Mouse (Mus musculus) duodenum, adult 2 months (tissue): Measurements from ENCODE around the gene Cyp17a1. TPM values are rescaled to one million over a fixed set of nuclear protein-coding genes. Genes with fewer than 3 reads are reported as not detected.

Source experiments
- polyA plus RNA-seq: library from polyadenylated mRNA; depleted of rRNA; stranded (reverse); fragments of >200 nt; gene quantifications from 2 replicates; pipeline ENCODE4 v1.2.3, GENCODE M21; 2012; ENCODE audit warnings: low replicate concordance; rRNA removed

Gene Cyp17a1
- 0.05 and 0.44 TPM in 2 replicates for polyA plus RNA-seq

DNA sequence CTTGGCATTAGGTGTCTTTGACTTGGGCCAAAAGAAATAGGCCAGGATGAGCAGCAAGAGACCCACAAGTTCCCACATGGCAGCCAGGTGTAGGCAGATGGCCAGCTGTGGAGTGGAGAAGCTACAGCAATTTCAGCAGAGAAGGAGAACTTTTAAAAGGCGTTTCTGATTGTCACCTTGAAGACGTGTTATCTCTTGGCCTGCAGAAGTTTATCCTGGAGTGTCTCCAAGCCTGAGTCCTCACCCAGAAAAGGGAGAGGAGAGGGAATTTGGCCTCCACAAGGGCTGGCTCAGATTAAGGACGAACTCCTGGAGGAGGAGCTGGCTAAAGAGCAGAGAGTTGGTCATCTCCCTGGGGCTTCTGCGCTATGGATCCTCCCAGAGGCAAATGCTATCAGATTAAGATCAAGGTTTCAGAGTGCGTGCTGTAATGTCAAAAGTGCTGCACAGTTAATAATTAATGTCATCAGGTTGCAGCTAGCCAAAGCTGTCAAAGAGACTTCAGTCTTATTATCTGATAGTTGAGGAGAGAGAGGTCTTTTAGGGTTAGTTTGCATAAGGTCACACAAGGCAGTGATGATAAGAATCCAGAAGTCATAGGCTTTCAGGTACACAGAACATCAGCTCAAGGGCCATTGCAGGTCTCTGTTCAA is at the start of gene Cyp17a1:
Cyp17a1 (minus strand) TSS at position 407 of the 653 bp plus-strand sequence.

GRCm38 (mm10) chr19:46707296-46708151 is 34.6 kb upstream of the Cyp17a1 start, which contains the start of gene As3mt:
TSS of gene As3mt (plus strand) at chr19:46707458.

GRCm38 (mm10) chr19:46689460-46690372 is 16.7 kb upstream of the Cyp17a1 start, which contains the start of gene Borcs7:
TSS of gene Borcs7 (plus strand) at chr19:46689906.

Other genes starting within 250 kb of the Cyp17a1 start
- gene Trim8, start 171.5 kb downstream of the Cyp17a1 start, polyA plus RNA-seq = 31.9 and 48.8 TPM in 2 replicates
- gene Arl3, start 100.0 kb downstream of the Cyp17a1 start, polyA plus RNA-seq = 2.1 TPM in 2 replicates
- gene Sfxn2, start 99.8 kb downstream of the Cyp17a1 start, polyA plus RNA-seq = 0.70 and 1.9 TPM in 2 replicates
- gene Wbp1l, start 74.1 kb downstream of the Cyp17a1 start, polyA plus RNA-seq = 33.4 and 36.2 TPM in 2 replicates
- 1.2 and 1.8 TPM in 2 replicates for gene Borcs7, start 16.7 kb upstream of the Cyp17a1 start, polyA plus RNA-seq
- 9.6 and 10.5 TPM in 2 replicates for gene As3mt, start 34.3 kb upstream of the Cyp17a1 start, polyA plus RNA-seq
- gene Cnnm2, start 88.4 kb upstream of the Cyp17a1 start, polyA plus RNA-seq = 15.2 and 19.3 TPM in 2 replicates